Mouse (Mus musculus): ENCODE measurements at regions not wholly inside any gene's neighbourhood (a gene's known extent, or its start where the extent isn't known, plus 50 kb on each side); places are given as distances from the start of the nearest gene placed in this dataset.

DNA sequence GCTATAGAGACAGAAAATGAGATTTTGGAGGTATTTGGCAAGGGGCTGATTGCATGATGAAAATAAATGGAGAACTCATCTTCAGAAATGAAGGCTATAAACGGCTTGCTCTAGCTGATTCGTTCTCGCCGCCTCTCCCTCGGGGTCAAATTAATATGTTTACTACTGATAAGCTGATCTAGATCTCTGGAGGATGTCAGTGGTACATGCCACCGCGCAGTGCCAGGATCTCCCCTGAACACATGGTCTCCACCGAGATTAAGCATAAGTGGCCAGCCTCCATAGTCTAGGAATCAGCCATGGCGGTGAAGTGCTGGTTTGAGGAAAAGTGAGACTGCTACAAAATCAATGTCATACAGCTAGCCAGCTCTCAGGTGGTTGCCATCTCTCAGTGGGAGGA is 61.0 kb upstream of the Aff3 start:
- TF ChIP-seq CTCF (IDR thresholded peaks at IDR 0.05; ENCODE audit: borderline replicate concordance, insufficient read depth, low read depth, low read length) = no peak
- no peak for TF ChIP-seq POLR2A (IDR thresholded peaks at IDR 0.05; ENCODE audit: borderline replicate concordance, insufficient read depth, low read length)
